Mouse (Mus musculus) CD4-positive, CD25-positive, alpha-beta regulatory T cell, adult 4 months (primary cell): Measurements from ENCODE around the gene Bpifb6. TPM values are rescaled to one million over a fixed set of nuclear protein-coding genes. Genes with fewer than 3 reads are reported as not detected.

Source experiments
- polyA plus RNA-seq, 2 experiments: library from polyadenylated mRNA; unstranded; fragments of 100-300 nt; shearing (Covaris generic); gene quantifications; one replicate each; pipeline ENCODE4 v1.2.1; 2017

The Bpifb6 gene
- polyA plus RNA-seq, 2 experiments from 2014 or later = not detected

Other genes with a start within 250 kb of the Bpifb6 start
- not detected for gene Dnmt3c, start 203.7 kb upstream of the Bpifb6 start, polyA plus RNA-seq
- 100 to 1,000 TPM; 238 to 257 TPM for gene Mapre1, start 159.1 kb upstream of the Bpifb6 start, polyA plus RNA-seq
- gene Efcab8, start 120.5 kb upstream of the Bpifb6 start, polyA plus RNA-seq = not detected
- gene Sun5, start 29.3 kb upstream of the Bpifb6 start, polyA plus RNA-seq = not detected
- gene Bpifb2, start 25.3 kb upstream of the Bpifb6 start, polyA plus RNA-seq = not detected
- gene Bpifb3, start 17.8 kb downstream of the Bpifb6 start, polyA plus RNA-seq = not detected
- not detected for gene Bpifb4, start 37.8 kb downstream of the Bpifb6 start, polyA plus RNA-seq
- not detected for gene Bpifa6, start 74.6 kb downstream of the Bpifb6 start, polyA plus RNA-seq
- not detected for gene Bpifa2, start 107.9 kb downstream of the Bpifb6 start, polyA plus RNA-seq
- not detected for gene Bpifa3, start 229.9 kb downstream of the Bpifb6 start, polyA plus RNA-seq
- not detected for gene Bpifa1, start 242.5 kb downstream of the Bpifb6 start, polyA plus RNA-seq